Mouse (Mus musculus) limb, embryonic 15.5 days (tissue): ENCODE results near the gene Vamp2. TPM values are rescaled to one million over a fixed set of nuclear protein-coding genes. Genes with fewer than 3 reads are reported as not detected.

ENCODE experiments used
- ATAC-seq: fragments of 200-750 bp; cut with Nextera tagmentation; 2 replicates; pipeline ENCODE4 v1.8.0; 2017; ENCODE audit warnings: low read depth, moderate TSS enrichment; ENCODE audit not compliant: insufficient number of reproducible peaks, low FRiP score, low TSS enrichment
- H3K27ac ChIP-seq: fragments of 300-500 bp; sonication (generic); 2 replicates; pipeline ENCODE4 v1.5.1; 2015; ENCODE audit warnings: moderate library complexity, mild to moderate bottlenecking, inconsistent platforms
- H3K27me3 ChIP-seq: fragments of 300-500 bp; sonication (generic); 2 replicates; pipeline ENCODE4 v1.6.1; 2015; ENCODE audit warnings: inconsistent platforms
- H3K36me3 ChIP-seq: fragments of 300-500 bp; sonication (generic); 2 replicates; pipeline ENCODE4 v1.6.1; 2015; ENCODE audit warnings: inconsistent platforms
- H3K4me1 ChIP-seq: fragments of 300-500 bp; sonication (generic); 2 replicates; pipeline ENCODE4 v1.6.1; 2015; ENCODE audit warnings: inconsistent platforms
- H3K4me2 ChIP-seq: fragments of 300-500 bp; sonication (generic); 2 replicates; pipeline ENCODE4 v1.6.1; 2015; ENCODE audit warnings: mild to moderate bottlenecking, inconsistent platforms
- H3K4me3 ChIP-seq: fragments of 300-500 bp; sonication (generic); 2 replicates; pipeline ENCODE4 v1.5.1; 2015; ENCODE audit warnings: mild to moderate bottlenecking, inconsistent platforms
- H3K9ac ChIP-seq: fragments of 300-500 bp; sonication (generic); 2 replicates; pipeline ENCODE4 v1.6.1; 2015; ENCODE audit warnings: inconsistent platforms
- H3K9me3 ChIP-seq: fragments of 300-500 bp; sonication (generic); 2 replicates; pipeline ENCODE4 v1.6.1; 2016; ENCODE audit warnings: inconsistent platforms
- WGBS: fragments of 180-500 bp; shearing (Covaris S2); methylation state at CpG from one replicate; pipeline ENCODE4 v1.1.7; 2015; 5-methylcytosine and 5-hydroxymethylcytosine counted together
- polyA plus RNA-seq: library from polyadenylated mRNA; unstranded; fragments of >200 nt; fragmentation: Nextera tagmentation; extraction: Ambion mirVana; gene quantifications from 2 replicates; pipeline ENCODE4 v1.2.1, GENCODE M21; 2015

Vamp2 gene
- polyA plus RNA-seq, 1 experiment from 2014 or later, result 95.0 TPM

GRCm38 (mm10) chr11:69123056-69123692 lies 34.9 kb downstream of the Vamp2 start:
- ATAC-seq, result 0 out of 2 replicates have a peak, but pooled peaks have one; percentile 1
- peaks cover 2% of the 10 kb centered on the region; the same call in 1 of the 2 replicates for H3K27me3 ChIP-seq
- peaks cover 49% of the 10 kb centered on the region for H3K4me1 ChIP-seq
- H3K36me3 ChIP-seq, result no peaks in the 10 kb centered on the region
- WGBS, result 1% methylated on average over 29 of the region's 29 CpGs
- H3K27ac ChIP-seq, result peak overlapping the region; percentile 95
- peak overlapping the region; percentile 82 for H3K4me3 ChIP-seq
- peak overlapping the region; percentile 74 for H3K9ac ChIP-seq
- peak overlapping the region; percentile 97 for H3K4me2 ChIP-seq
- no peaks in the 10 kb centered on the region for H3K9me3 ChIP-seq

- peak overlapping the region; percentile 36 for H3K9ac ChIP-seq
- under 1% methylated on average over 31 of the region's 31 CpGs for WGBS
- H3K36me3 ChIP-seq, result no peaks in the 10 kb centered on the region
- peak overlapping the region; percentile 95 for H3K27ac ChIP-seq
- H3K4me2 ChIP-seq, result peak overlapping the region; percentile 97
- peaks cover 47% of the 10 kb centered on the region for H3K4me1 ChIP-seq
- peak overlapping the region; percentile 82 for H3K4me3 ChIP-seq
- ATAC-seq, result peak; percentile 64
- no peaks in the 10 kb centered on the region for H3K9me3 ChIP-seq
- peaks cover 2% of the 10 kb centered on the region; the same call in 1 of the 2 replicates for H3K27me3 ChIP-seq
Measured at GRCm38 (mm10) chr11:69123693-69124497, 35.6 kb downstream of the Vamp2 start.

GRCm38 (mm10) chr11:69124498-69124847 lies 36.2 kb downstream of the Vamp2 start:
- Histone ChIP-seq H3K9me3 (no peaks in the 10 kb centered on the region), H3K27me3 (peaks cover 2% of the 10 kb centered on the region; the same call in 1 of the 2 replicates), H3K27ac (no peak overlapping the region), H3K4me2 (peak overlapping the region; percentile 97; the same call in 1 of the 2 replicates), H3K9ac (no peak overlapping the region), H3K36me3 (no peaks in the 10 kb centered on the region), H3K4me1 (peaks cover 41% of the 10 kb centered on the region), H3K4me3 (peak overlapping the region; percentile 82)
- WGBS, result 0% methylated on average over 3 of the region's 3 CpGs
- peak; percentile 42; the same call in 1 of the 2 replicates for ATAC-seq

DNA sequence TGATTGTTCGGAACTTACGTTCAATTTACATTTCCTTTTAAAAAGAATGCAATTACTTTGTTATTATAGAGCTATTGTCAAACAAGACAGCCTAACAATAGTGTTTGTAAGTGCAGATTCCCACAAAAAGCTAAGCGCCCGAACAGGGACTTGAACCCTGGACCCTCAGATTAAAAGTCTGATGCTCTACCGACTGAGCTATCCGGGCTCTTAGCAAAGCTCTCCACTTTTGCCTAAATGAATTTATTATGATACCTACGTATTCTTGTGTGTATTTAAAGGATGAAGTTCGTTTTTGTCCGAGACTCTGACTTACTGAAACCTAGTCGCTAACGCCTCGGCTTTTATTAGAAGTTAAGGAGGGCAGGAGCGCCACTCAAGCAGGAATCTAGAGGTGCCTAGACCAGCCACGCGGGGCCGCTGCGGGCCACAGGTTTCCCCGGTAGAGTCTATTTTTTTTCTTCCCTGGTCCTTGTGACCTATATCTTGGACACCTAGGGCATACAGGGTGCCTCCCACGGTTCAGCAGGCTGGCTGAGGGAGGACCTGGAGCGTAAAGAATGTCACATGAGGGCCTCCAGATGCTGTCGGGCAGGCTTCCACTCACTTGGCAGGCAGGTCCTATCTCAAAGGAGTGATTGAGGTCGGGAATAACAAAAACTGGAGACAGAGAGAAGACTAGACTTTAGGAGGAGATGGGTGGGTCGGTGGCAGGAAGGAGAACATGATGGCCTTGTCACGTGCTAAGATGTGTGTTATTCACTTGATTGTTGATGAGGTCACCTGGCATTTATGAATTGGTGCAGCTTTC lies 37.0 kb downstream of the Vamp2 start:
- H3K9me3 ChIP-seq, result no peaks in the 10 kb centered on the region
- peak overlapping the region; percentile 79 for H3K4me2 ChIP-seq
- ATAC-seq, result peak; percentile 25; the same call in 1 of the 2 replicates
- peak overlapping the region; percentile 57 for H3K4me3 ChIP-seq
- H3K9ac ChIP-seq, result peak overlapping the region; percentile 47
- no peaks in the 10 kb centered on the region; the same call in 1 of the 2 replicates for H3K27me3 ChIP-seq
- H3K27ac ChIP-seq, result peak overlapping the region; percentile 86
- peaks cover 34% of the 10 kb centered on the region for H3K4me1 ChIP-seq
- H3K36me3 ChIP-seq, result no peaks in the 10 kb centered on the region
- WGBS, result under 1% methylated on average over 24 of the region's 24 CpGs

DNA sequence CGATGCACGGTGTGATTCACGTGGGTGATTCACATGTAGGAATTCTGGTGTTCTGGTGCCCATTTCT lies 37.4 kb downstream of the Vamp2 start, which contains the start of gene Aloxe3:
Gene Aloxe3 (plus strand): TSS at position 45 of the 67 bp plus-strand sequence.
- Histone ChIP-seq H3K4me1 (peaks cover 30% of the 10 kb centered on the region), H3K36me3 (no peaks in the 10 kb centered on the region), H3K4me2 (peak within 1 kb of the TSS; percentile 79), H3K4me3 (peak within 1 kb of the TSS; percentile 57), H3K9me3 (no peaks in the 10 kb centered on the region), H3K9ac (peak within 1 kb of the TSS; percentile 47), H3K27me3 (no peaks in the 10 kb centered on the region; the same call in 1 of the 2 replicates), H3K27ac (peak within 1 kb of the TSS; percentile 86)
- WGBS, result 0% methylated on average over 3 of the region's 3 CpGs
- ATAC-seq, result no peak

DNA sequence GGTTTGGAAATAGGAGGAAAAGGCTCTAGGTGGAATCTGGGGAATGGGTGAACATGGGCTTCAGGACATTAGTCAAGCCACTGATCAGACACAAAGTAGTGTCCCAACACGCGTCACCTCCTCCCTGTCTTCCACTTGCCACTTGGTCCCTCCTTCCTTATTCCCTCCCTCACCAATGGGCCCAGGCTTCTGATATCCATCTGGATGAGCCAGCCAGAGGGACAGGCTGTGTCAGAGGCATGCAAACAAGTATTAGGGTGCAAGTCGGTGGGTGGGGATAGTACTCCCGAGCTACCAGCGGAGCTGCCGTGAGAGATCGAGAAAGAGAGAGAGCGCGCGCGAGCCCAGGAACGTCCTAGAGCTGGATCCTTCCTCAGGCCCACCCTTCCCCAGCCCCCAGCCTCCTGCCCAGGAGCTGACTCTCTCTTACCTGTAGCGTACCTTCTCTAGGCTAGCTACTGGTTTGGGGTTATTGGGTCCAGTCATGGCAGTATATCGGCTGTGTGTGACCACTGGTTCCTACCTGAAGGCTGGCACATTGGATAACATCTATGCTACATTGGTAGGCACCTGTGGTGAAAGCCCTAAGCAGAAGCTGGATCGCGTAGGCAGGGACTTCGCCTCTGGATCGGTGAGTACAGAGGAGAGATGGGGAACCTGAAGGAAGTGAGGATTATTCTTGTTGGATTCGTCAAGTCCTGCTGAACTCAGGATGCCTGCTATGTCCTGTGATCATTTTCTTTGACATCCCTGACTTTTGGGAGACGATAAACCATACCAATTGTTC lies 37.8 kb downstream of the Vamp2 start:
- 14% methylated on average over 20 of the region's 20 CpGs for WGBS
- no peak for ATAC-seq
- Histone ChIP-seq H3K4me1 (peaks cover 25% of the 10 kb centered on the region), H3K4me2 (peak overlapping the region; percentile 79), H3K27ac (peak overlapping the region; percentile 86), H3K27me3 (no peaks in the 10 kb centered on the region; the same call in 1 of the 2 replicates), H3K9ac (peak overlapping the region; percentile 47), H3K9me3 (no peaks in the 10 kb centered on the region), H3K36me3 (no peaks in the 10 kb centered on the region), H3K4me3 (peak overlapping the region; percentile 57)

- no peak for ATAC-seq
- Histone ChIP-seq H3K27ac (no peak overlapping the region), H3K9ac (0 out of 2 replicates have a peak overlapping the region, but pooled peaks have one; percentile 47), H3K27me3 (no peaks in the 10 kb centered on the region; the same call in 1 of the 2 replicates), H3K4me3 (no peak overlapping the region), H3K4me2 (peak overlapping the region; percentile 79), H3K4me1 (peaks cover 19% of the 10 kb centered on the region), H3K36me3 (no peaks in the 10 kb centered on the region), H3K9me3 (no peaks in the 10 kb centered on the region)
- 38% methylated on average over 2 of the region's 2 CpGs for WGBS
Measured at GRCm38 (mm10) chr11:69126706-69127095, 38.4 kb downstream of the Vamp2 start.

GRCm38 (mm10) chr11:69128426-69129122 lies 40.3 kb downstream of the Vamp2 start:
- no peak for ATAC-seq
- WGBS, result 65% methylated on average over 8 of the region's 8 CpGs

GRCm38 (mm10) chr11:69133566-69133922 lies 45.3 kb downstream of the Vamp2 start:
- Histone ChIP-seq H3K4me1 (peaks cover 12% of the 10 kb centered on the region), H3K4me3 (peak overlapping the region; percentile 50), H3K9me3 (no peaks in the 10 kb centered on the region), H3K27ac (peak overlapping the region; percentile 68; the same call in 1 of the 2 replicates), H3K27me3 (no peaks in the 10 kb centered on the region), H3K36me3 (no peaks in the 10 kb centered on the region), H3K4me2 (peak overlapping the region; percentile 73), H3K9ac (no peak overlapping the region)
- ATAC-seq, result no peak
- WGBS, result 32% methylated on average over 5 of the region's 5 CpGs

More at GRCm38 (mm10) chr11:69128426-69129122, 40.3 kb downstream of the Vamp2 start:
- no peaks in the 10 kb centered on the region for H3K9me3 ChIP-seq
- no peak overlapping the region for H3K27ac ChIP-seq
- no peak overlapping the region for H3K4me3 ChIP-seq
- H3K4me1 ChIP-seq, result peaks cover 12% of the 10 kb centered on the region
- H3K27me3 ChIP-seq, result no peaks in the 10 kb centered on the region; the same call in 1 of the 2 replicates
- H3K9ac ChIP-seq, result no peak overlapping the region
- no peaks in the 10 kb centered on the region for H3K36me3 ChIP-seq
- H3K4me2 ChIP-seq, result no peak overlapping the region

DNA sequence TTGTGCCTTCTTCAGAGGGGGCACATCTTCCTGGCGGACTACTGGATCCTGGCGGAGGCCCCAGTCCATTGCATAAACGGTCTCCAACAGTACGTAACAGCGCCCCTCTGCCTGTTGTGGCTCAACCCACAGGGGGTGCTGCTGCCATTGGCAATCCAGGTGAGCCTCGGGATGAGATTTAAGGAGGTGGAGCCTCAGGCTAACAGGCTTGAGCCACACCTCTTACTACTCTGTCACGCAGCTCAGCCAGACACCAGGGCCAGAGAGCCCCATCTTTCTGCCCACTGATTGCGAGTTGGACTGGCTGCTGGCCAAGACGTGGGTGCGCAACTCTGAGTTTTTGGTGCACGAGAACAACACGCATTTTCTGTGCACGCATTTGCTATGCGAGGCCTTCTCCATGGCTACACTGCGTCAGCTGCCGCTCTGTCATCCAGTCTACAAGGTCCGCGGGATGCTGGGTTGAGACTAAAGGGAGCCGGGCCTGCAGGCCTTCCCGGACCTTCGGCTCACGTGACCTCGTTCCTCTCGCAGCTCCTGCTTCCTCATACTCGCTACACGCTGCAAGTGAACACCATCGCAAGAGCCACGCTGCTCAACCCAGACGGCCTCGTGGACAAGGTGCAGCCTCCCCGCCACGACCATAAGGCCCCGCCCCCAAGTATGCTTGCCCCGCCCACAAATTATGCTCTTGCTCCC lies 45.8 kb downstream of the Vamp2 start:
- Histone ChIP-seq H3K9me3 (no peaks in the 10 kb centered on the region), H3K36me3 (no peaks in the 10 kb centered on the region), H3K4me1 (peaks cover 12% of the 10 kb centered on the region), H3K4me2 (peak overlapping the region; percentile 73), H3K27ac (peak overlapping the region; percentile 68), H3K27me3 (no peaks in the 10 kb centered on the region), H3K9ac (peak overlapping the region; percentile 31), H3K4me3 (peak overlapping the region; percentile 50)
- WGBS, result 2% methylated on average over 34 of the region's 34 CpGs
- peak; percentile 70 for ATAC-seq
